Mouse (Mus musculus): ENCODE data around the gene Mid1.
"Not testable (repeated sequence)": the region's sequence is repeated elsewhere in the genome, so short reads cannot be mapped to it uniquely, and the experiment has no call there.

- TF ChIP-seq CTCF, EP300 (IDR thresholded peaks at IDR 0.05; ENCODE audit: low read depth): not testable (repeated sequence)
These were observed 287.1 kb downstream of the Mid1 start for GRCm38 (mm10) chrX:169972131-169972530.
